Mouse (Mus musculus) fat pad, adult 2 months (tissue): Measurements from ENCODE around the gene Olfr776.
"Not testable (repeated sequence)": the region's sequence is repeated elsewhere in the genome, so short reads cannot be mapped to it uniquely, and the experiment has no call there.

Source experiments
- DNase-seq: peaks from one replicate; pipeline ENCODE4 v3.0.0-alpha.2; 2011; ENCODE audit warnings: low read depth, low spot score; ENCODE audit errors: extremely low read depth

Gene Olfr776

DNA sequence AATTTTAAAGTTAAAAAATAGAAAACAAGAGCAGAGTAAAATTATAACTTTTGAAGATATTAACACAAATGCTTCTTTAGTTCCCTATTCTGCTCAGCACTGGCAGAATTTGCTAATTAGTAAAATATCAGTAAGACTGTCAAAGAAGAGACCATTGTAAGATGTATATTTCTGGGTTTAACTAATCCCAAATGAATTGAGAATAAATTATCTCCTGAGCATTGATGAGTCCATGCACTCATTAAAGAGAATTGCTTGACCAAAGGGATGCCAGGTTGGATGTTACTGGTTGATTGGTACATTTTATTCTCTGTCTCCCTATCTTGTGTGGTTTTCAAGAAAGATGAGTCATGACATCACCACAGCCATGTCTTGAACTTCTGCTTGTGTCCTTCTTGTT lies at the start of gene Olfr776:
Gene Olfr776 (plus strand): TSS at position 301 of the 400 bp plus-strand sequence.
- no peak for DNase-seq

- no peak for DNase-seq
Measured at GRCm38 (mm10) chr10:129230737-129231136, 28.2 kb upstream of the Olfr776 start.

GRCm38 (mm10) chr10:129235904-129236303 lies 23.0 kb upstream of the Olfr776 start, which contains the start of gene Olfr774:
Gene Olfr774 (plus strand): TSS chr10:129236204.
- DNase-seq: no peak

GRCm38 (mm10) chr10:129248112-129248511 lies 10.8 kb upstream of the Olfr776 start, which contains the start of gene Olfr775:
Gene Olfr775 (plus strand): TSS chr10:129248412.
- no peak for DNase-seq

DNA sequence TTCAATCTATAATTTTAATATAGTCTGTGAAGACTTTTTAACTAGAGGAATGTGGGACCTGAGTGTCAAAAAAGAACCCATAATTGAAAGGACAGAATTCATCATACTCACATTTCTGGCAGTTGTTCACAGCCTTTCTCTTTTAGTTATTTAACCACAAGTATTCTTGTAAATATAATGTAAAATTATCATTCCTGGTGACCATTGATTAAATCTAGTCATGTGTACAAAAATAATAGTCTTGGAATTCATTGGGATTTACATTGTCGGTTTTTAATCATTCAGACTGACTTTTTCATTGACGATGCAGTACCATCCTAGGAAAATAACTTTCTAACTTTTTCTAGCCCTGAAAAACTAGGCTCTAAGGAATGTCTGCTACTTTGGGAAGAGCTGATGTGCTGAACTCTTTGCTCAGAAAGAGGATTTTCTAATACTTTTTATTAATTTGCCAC lies 12.2 kb downstream of the Olfr776 start, which contains the start of gene Olfr777:
Gene Olfr777 (minus strand): TSS at position 405 of the 455 bp plus-strand sequence.
- DNase-seq: no peak

GRCm38 (mm10) chr10:129312973-129313372 lies 54.0 kb downstream of the Olfr776 start:
- not testable (repeated sequence) for DNase-seq

DNA sequence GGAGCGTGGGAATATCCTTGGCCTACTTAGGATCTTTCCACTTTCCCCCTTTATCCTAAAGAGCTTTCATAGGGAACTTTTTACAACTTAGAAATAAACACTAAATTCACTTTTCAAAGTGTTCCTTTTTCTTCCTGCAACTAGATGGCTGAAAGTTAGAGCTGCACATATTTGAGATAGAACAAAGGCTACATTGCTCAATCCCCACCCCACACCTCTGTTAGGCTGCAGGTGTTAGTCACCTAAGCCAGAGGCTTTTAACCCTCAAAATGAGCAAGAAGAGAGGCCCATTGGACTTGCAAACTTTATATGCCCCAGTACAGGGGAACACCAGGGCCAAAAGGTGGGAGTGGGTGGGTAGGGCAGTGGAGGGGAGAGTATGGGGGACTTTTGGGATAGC lies 54.6 kb downstream of the Olfr776 start:
- DNase-seq: not testable (repeated sequence)
